Mouse (Mus musculus) liver, embryonic 14.5 days (tissue): Measurements from ENCODE around the gene Cited4. TPM values are rescaled to one million over a fixed set of nuclear protein-coding genes. Genes with fewer than 3 reads are reported as not detected.

ENCODE experiments used
- ATAC-seq: fragments of 200-750 bp; cut with Nextera tagmentation; 2 replicates; pipeline ENCODE4 v1.8.0; 2017; ENCODE audit warnings: moderate number of reproducible peaks, mild to moderate bottlenecking, moderate library complexity; ENCODE audit not compliant: insufficient read depth
- DNase-seq, 3 experiments: peaks; one replicate each; pipeline ENCODE4 v3.0.0-alpha.2; 2012 to 2013; ENCODE audit warnings: low read depth in 3 of 3, low spot score in 3 of 3
- H3K27ac ChIP-seq: fragments of 300-500 bp; sonication (generic); 2 replicates; pipeline ENCODE4 v1.5.1; 2014; ENCODE audit warnings: moderate library complexity, mild to moderate bottlenecking, control low read depth, inconsistent platforms
- H3K27me3 ChIP-seq: fragments of 300-500 bp; sonication (generic); 2 replicates; pipeline ENCODE4 v1.6.1; 2014; ENCODE audit warnings: mild to moderate bottlenecking, low read length, moderate library complexity; ENCODE audit not compliant: control insufficient read depth, insufficient read depth
- H3K36me3 ChIP-seq: fragments of 300-500 bp; sonication (generic); replicated peaks from 2 replicates; pipeline ENCODE4 v1.6.1; 2014; ENCODE audit warnings: low read depth; ENCODE audit not compliant: control insufficient read depth, insufficient read depth
- H3K4me1 ChIP-seq, 2 experiments: fragments of 200-500 bp in 1 of 2; fragments of 300-500 bp in 1 of 2; sonication (generic) in 1 of 2; replicated peaks; 2 replicates each; pipeline ENCODE4 v1.6.1; 2012 to 2014; ENCODE audit warnings: antibody characterized with exemption in 1 of 2, inconsistent platforms in 1 of 2, low read length in 1 of 2; ENCODE audit not compliant: control insufficient read depth in 2 of 2, insufficient read depth in 2 of 2
- H3K4me2 ChIP-seq: fragments of 300-500 bp; sonication (generic); 2 replicates; pipeline ENCODE4 v1.6.1; 2014; ENCODE audit warnings: low read depth, mild to moderate bottlenecking, control low read depth, moderate library complexity
- H3K4me3 ChIP-seq, 2 experiments: fragments of 200-500 bp in 1 of 2; fragments of 300-500 bp in 1 of 2; sonication (generic) in 1 of 2; 2 replicates each; pipeline ENCODE4 v1.5.1; 2012 to 2014; ENCODE audit warnings: low read depth in 2 of 2, low read length in 2 of 2, mild to moderate bottlenecking in 2 of 2, control low read depth in 1 of 2, inconsistent platforms in 1 of 2, moderate library complexity in 1 of 2; ENCODE audit not compliant: insufficient read depth in 1 of 2
- H3K9ac ChIP-seq: fragments of 300-500 bp; sonication (generic); replicated peaks from 2 replicates; pipeline ENCODE4 v1.6.1; 2014; ENCODE audit warnings: mild to moderate bottlenecking, control low read depth, moderate library complexity
- H3K9me3 ChIP-seq: fragments of 300-500 bp; sonication (generic); 2 replicates; pipeline ENCODE4 v1.6.1; 2016; ENCODE audit warnings: low read length, mixed read lengths; ENCODE audit not compliant: control insufficient read depth
- CTCF ChIP-seq: IDR thresholded peaks from 2 replicates; pipeline ENCODE4 v1.5.1; 2016; ENCODE audit warnings: antibody characterized with exemption, low read depth, control low read depth
- EP300 ChIP-seq: IDR thresholded peaks from 2 replicates; pipeline ENCODE4 v1.6.1; 2016; ENCODE audit warnings: antibody characterized with exemption, low read depth
- WGBS: fragments of 180-500 bp; shearing (Covaris S2); extraction: QIAGEN DNeasy Blood & Tissue Kit; methylation state at CpG from one replicate; pipeline ENCODE4 v1.1.7; 2014; ENCODE audit not compliant: insufficient replicate concordance; 5-methylcytosine and 5-hydroxymethylcytosine counted together
- polyA plus RNA-seq, 2 experiments: library from polyadenylated mRNA; depleted of rRNA in 1 of 2; stranded (reverse) in 1 of 2; unstranded in 1 of 2; fragments of >200 nt; fragmentation: Nextera tagmentation in 1 of 2; extraction: Ambion mirVana in 1 of 2; gene quantifications; 2 replicates each; pipeline versions ENCODE4 v1.2.1 to v1.2.3; 2012 to 2014

The Cited4 gene
- polyA plus RNA-seq, 2 experiments, result 76.6 to 79.1 TPM

DNA sequence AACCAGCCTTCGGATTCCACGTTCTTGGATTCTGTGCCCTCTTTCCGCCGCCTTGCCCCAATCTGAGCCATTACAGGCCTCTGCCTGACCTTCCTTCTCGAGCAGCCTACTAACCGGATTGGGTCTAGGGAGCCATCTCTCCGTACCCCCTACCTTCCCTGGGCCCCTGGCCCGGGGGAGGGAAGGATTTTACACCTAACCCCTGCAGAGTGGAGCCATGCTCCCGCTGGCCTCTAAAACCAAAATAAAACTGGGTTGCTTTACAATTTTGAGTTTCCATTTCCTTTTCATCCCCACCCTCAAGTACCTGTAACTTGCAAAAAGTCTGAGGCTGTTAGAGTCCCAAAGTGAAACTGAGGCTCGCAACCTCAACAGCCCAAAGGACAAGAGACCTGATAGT, 1.2 kb downstream of the Cited4 start:
- Histone ChIP-seq H3K27ac (peak overlapping the region; percentile 85), H3K4me1 (peaks cover 44 to 63% of the 10 kb centered on the region in 2 experiments), H3K4me3 (peak overlapping the region; percentile 73 to 96), H3K27me3 (no peaks in the 10 kb centered on the region), H3K36me3 (no peaks in the 10 kb centered on the region), H3K9me3 (no peaks in the 10 kb centered on the region), H3K9ac (peak overlapping the region; percentile 97), H3K4me2 (peak overlapping the region; percentile 93)
- ATAC-seq (no peak), DNase-seq (no peak)
- no peak for TF ChIP-seq EP300
- TF ChIP-seq CTCF, result no peak
- WGBS, result 7% methylated on average over 10 of the region's 10 CpGs

DNA sequence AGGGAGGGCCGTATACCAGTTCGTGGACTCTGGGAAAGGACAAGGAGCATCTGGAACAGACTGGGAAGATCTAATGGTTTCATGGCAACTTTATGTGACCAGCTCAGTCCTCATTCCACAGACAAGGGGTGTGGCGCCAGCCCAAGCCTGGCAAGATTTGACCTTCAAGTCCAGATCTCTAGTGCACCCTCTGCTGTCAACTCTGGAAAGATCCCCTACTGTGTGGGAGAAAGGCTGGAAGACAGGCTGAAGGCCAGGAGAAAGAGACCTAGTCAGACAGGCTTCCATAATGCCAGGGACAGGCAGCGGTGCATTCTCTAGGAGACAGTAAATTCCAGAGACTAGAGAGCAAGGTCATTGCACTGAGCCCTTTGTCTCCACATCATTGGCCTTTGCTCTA, 2.2 kb downstream of the Cited4 start:
- DNase-seq (no peak), ATAC-seq (no peak)
- TF ChIP-seq EP300 (peak; percentile 24; the same call in 1 of the 2 replicates), CTCF (peak; percentile 69)
- H3K4me1 ChIP-seq, result peaks cover 45 to 63% of the 10 kb centered on the region in 2 experiments
- no peaks in the 10 kb centered on the region for H3K9me3 ChIP-seq
- no peaks in the 10 kb centered on the region for H3K27me3 ChIP-seq
- peak overlapping the region; percentile 85 for H3K27ac ChIP-seq
- peak overlapping the region; percentile 93 for H3K4me2 ChIP-seq
- H3K9ac ChIP-seq, result peak overlapping the region; percentile 97
- WGBS, result 71% methylated on average over 4 of the region's 4 CpGs
- H3K4me3 ChIP-seq, result peak overlapping the region; percentile 73 to 96
- H3K36me3 ChIP-seq, result no peaks in the 10 kb centered on the region

DNA sequence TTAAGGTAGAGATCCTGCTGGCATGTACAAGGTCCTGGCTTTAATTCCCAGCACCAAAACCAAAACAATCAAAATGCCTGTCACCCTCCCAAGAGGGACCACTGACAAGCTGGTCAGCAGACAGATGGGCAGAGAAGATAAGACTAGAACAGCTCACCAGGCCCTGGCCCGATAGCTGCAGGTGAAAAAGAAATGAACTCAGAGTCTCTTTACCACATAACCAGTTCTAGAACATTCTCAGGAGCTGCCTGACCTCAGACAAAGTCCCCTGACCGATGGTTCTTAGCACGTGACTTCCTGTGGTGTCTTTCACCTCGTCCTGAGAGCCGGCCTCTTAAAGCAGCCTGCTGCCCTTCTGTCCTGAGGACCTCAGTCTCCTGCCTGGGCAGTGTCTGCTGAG, 3.2 kb downstream of the Cited4 start:
- Histone ChIP-seq H3K4me3 (no peak overlapping the region), H3K27me3 (no peaks in the 10 kb centered on the region), H3K4me1 (peaks cover 50 to 68% of the 10 kb centered on the region in 2 experiments), H3K9me3 (no peaks in the 10 kb centered on the region), H3K4me2 (peak overlapping the region; percentile 93), H3K27ac (peak overlapping the region; percentile 43; the same call in 1 of the 2 replicates), H3K36me3 (no peaks in the 10 kb centered on the region), H3K9ac (no peak overlapping the region)
- WGBS, result 42% methylated on average over 5 of the region's 5 CpGs
- TF ChIP-seq CTCF, result no peak
- TF ChIP-seq EP300, result peak; percentile 58
- ATAC-seq (no peak), DNase-seq (peak in 1 of 3 experiments; percentile 63)

DNA sequence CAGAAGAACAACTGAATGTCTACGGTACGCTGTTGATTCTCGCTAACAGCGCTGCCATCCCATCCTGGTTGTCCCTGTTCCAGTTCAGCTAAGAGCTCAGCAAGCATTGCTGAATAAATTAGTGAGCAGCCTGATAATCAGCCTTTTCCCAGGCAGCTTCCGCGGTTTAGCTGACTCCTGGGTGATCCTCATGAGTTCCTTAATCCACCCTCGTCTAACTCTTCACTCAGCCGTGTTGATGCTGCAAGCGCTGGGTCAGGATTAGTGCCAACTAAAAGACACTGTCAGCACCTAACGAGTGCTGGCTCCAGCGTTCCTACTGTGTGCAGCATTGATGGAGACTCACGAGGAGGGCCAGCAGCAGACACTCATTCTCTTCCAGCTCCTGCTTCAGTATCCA, 4.7 kb downstream of the Cited4 start:
- Histone ChIP-seq H3K4me1 (peaks cover 44 to 64% of the 10 kb centered on the region in 2 experiments), H3K4me2 (peak overlapping the region; percentile 1; the same call in 1 of the 2 replicates), H3K4me3 (no peak overlapping the region), H3K9ac (no peak overlapping the region), H3K9me3 (no peaks in the 10 kb centered on the region), H3K27me3 (no peaks in the 10 kb centered on the region), H3K27ac (peak overlapping the region; percentile 40), H3K36me3 (no peaks in the 10 kb centered on the region)
- no peak for DNase-seq
- WGBS, result 49% methylated on average over 12 of the region's 12 CpGs
- ATAC-seq, result no peak
- TF ChIP-seq EP300 (no peak), CTCF (no peak)

DNA sequence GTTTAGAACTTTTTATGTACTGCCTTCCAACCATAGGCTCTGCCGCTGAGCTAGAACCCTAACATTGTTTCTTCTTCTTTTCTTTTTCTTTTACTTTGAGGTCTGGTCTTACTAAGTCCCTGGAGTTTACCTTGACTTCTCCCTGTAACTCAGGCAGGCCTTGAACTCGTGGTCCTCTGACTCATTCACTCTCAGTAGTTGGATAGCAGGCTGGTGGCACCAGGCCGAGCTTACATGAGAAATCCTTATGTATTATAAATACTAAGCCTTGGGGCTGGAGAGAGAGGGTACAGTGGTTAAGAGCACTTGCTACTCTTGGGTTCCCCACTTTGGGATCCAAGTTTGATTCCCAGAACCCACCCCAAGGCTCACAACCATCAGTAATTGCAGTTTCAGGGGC, 7.2 kb downstream of the Cited4 start:
- Histone ChIP-seq H3K4me2 (no peak overlapping the region), H3K9me3 (no peaks in the 10 kb centered on the region), H3K4me3 (no peak overlapping the region), H3K27me3 (no peaks in the 10 kb centered on the region), H3K27ac (peak overlapping the region; percentile 98), H3K4me1 (peaks cover 46 to 74% of the 10 kb centered on the region in 2 experiments), H3K9ac (no peak overlapping the region), H3K36me3 (no peaks in the 10 kb centered on the region)
- 78% methylated on average over 3 of the region's 3 CpGs for WGBS
- TF ChIP-seq EP300 (no peak), CTCF (no peak)
- ATAC-seq, result no peak
- DNase-seq, result no peak
